Mouse (Mus musculus) embryonic facial prominence, embryonic 12.5 days (tissue): Measurements from ENCODE around the gene Ski. TPM values are rescaled to one million over a fixed set of nuclear protein-coding genes. Genes with fewer than 3 reads are reported as not detected.

Experiments
- ATAC-seq: fragments of 200-750 bp; cut with Nextera tagmentation; 2 replicates; pipeline ENCODE4 v1.8.0; 2017; ENCODE audit not compliant: insufficient number of reproducible peaks, insufficient read depth, low FRiP score, low TSS enrichment
- H3K27ac ChIP-seq: fragments of 300-500 bp; sonication (generic); 2 replicates; pipeline ENCODE4 v1.5.1; 2016; ENCODE audit warnings: mild to moderate bottlenecking
- H3K27me3 ChIP-seq: fragments of 300-500 bp; sonication (generic); 2 replicates; pipeline ENCODE4 v1.6.1; 2016; ENCODE audit warnings: mild to moderate bottlenecking, moderate library complexity
- H3K36me3 ChIP-seq: fragments of 300-500 bp; sonication (generic); 2 replicates; pipeline ENCODE4 v1.6.1; 2016; ENCODE audit warnings: mild to moderate bottlenecking
- H3K4me1 ChIP-seq: fragments of 300-500 bp; sonication (generic); 2 replicates; pipeline ENCODE4 v1.6.1; 2016
- H3K4me2 ChIP-seq: fragments of 300-500 bp; sonication (generic); replicated peaks from 2 replicates; pipeline ENCODE4 v1.6.1; 2016; ENCODE audit warnings: mild to moderate bottlenecking, moderate library complexity
- H3K4me3 ChIP-seq: fragments of 300-500 bp; sonication (generic); 2 replicates; pipeline ENCODE4 v1.5.1; 2016; ENCODE audit warnings: mild to moderate bottlenecking
- H3K9ac ChIP-seq: fragments of 300-500 bp; sonication (generic); 2 replicates; pipeline ENCODE4 v1.6.1; 2016; ENCODE audit warnings: mild to moderate bottlenecking, moderate library complexity
- H3K9me3 ChIP-seq: fragments of 300-500 bp; sonication (generic); 2 replicates; pipeline ENCODE4 v1.6.1; 2016; ENCODE audit warnings: mild to moderate bottlenecking, moderate library complexity
- WGBS: fragments of 180-500 bp; shearing (Covaris S2); methylation state at CpG from one replicate; pipeline ENCODE4 v1.1.7; 2016; 5-methylcytosine and 5-hydroxymethylcytosine counted together
- polyA plus RNA-seq: library from polyadenylated mRNA; unstranded; fragments of >200 nt; fragmentation: Nextera tagmentation; extraction: Ambion mirVana; gene quantifications from 2 replicates; pipeline ENCODE4 v1.2.1, GENCODE M21; 2016

Ski gene
- 16.8 and 17.7 TPM in 2 replicates for polyA plus RNA-seq

GRCm38 (mm10) chr4:155222552-155222840 lies at the start of gene Ski:
Ski (minus strand) TSS chr4:155222592.
- H3K4me1 ChIP-seq, result peaks cover 33% of the 10 kb centered on the region
- no peaks in the 10 kb centered on the region for H3K36me3 ChIP-seq
- H3K9me3 ChIP-seq, result no peaks in the 10 kb centered on the region
- H3K4me3 ChIP-seq, result peak within 1 kb of the TSS; percentile 66
- H3K9ac ChIP-seq, result peak within 1 kb of the TSS; percentile 99
- peak within 1 kb of the TSS; percentile 96 for H3K27ac ChIP-seq
- no peak for ATAC-seq
- peak within 1 kb of the TSS; percentile 92 for H3K4me2 ChIP-seq
- no peaks in the 10 kb centered on the region for H3K27me3 ChIP-seq
- 1% methylated on average over 12 of the region's 63 CpGs for WGBS

- H3K4me3 ChIP-seq, result no peak overlapping the region
- no peaks in the 10 kb centered on the region for H3K36me3 ChIP-seq
- H3K4me2 ChIP-seq, result no peak overlapping the region
- H3K9ac ChIP-seq, result no peak overlapping the region
- H3K4me1 ChIP-seq, result peaks cover 34% of the 10 kb centered on the region; the same call in 1 of the 2 replicates
- WGBS, result 29% methylated on average over 5 of the region's 5 CpGs
- no peak overlapping the region for H3K27ac ChIP-seq
- ATAC-seq, result no peak
- H3K27me3 ChIP-seq, result no peaks in the 10 kb centered on the region
- no peaks in the 10 kb centered on the region for H3K9me3 ChIP-seq
These were observed 46.0 kb upstream of the Ski start for GRCm38 (mm10) chr4:155268382-155268781.

GRCm38 (mm10) chr4:155267639-155268175 lies 45.3 kb upstream of the Ski start:
- Histone ChIP-seq H3K9ac (no peak overlapping the region), H3K27me3 (no peaks in the 10 kb centered on the region), H3K4me3 (no peak overlapping the region), H3K4me1 (peaks cover 34% of the 10 kb centered on the region; the same call in 1 of the 2 replicates), H3K4me2 (no peak overlapping the region), H3K27ac (0 out of 2 replicates have a peak overlapping the region, but pooled peaks have one; percentile 31), H3K36me3 (no peaks in the 10 kb centered on the region), H3K9me3 (no peaks in the 10 kb centered on the region)
- WGBS, result 55% methylated on average over 12 of the region's 12 CpGs
- ATAC-seq, result no peak; the same call in 1 of the 2 replicates

GRCm38 (mm10) chr4:155267047-155267543 lies 44.7 kb upstream of the Ski start:
- Histone ChIP-seq H3K27ac (0 out of 2 replicates have a peak overlapping the region, but pooled peaks have one; percentile 31), H3K36me3 (no peaks in the 10 kb centered on the region), H3K9ac (no peak overlapping the region), H3K27me3 (no peaks in the 10 kb centered on the region), H3K4me3 (no peak overlapping the region), H3K9me3 (no peaks in the 10 kb centered on the region), H3K4me1 (peaks cover 34% of the 10 kb centered on the region; the same call in 1 of the 2 replicates), H3K4me2 (no peak overlapping the region)
- 0 out of 2 replicates have a peak, but pooled peaks have one; percentile 54 for ATAC-seq
- 58% methylated on average over 7 of the region's 7 CpGs for WGBS

- 0 out of 2 replicates have a peak, but pooled peaks cover 4% of the 10 kb centered on the region for H3K9me3 ChIP-seq
- H3K36me3 ChIP-seq, result peaks cover 6% of the 10 kb centered on the region; the same call in 1 of the 2 replicates
- no peak overlapping the region for H3K4me3 ChIP-seq
- WGBS, result 86% methylated on average over 3 of the region's 3 CpGs
- no peak overlapping the region for H3K4me2 ChIP-seq
- no peaks in the 10 kb centered on the region for H3K27me3 ChIP-seq
- ATAC-seq, result no peak
- peaks cover 34% of the 10 kb centered on the region; the same call in 1 of the 2 replicates for H3K4me1 ChIP-seq
- H3K9ac ChIP-seq, result no peak overlapping the region
- no peak overlapping the region for H3K27ac ChIP-seq
These were observed 42.3 kb upstream of the Ski start for GRCm38 (mm10) chr4:155264521-155265321.

- ATAC-seq, result no peak
- no peaks in the 10 kb centered on the region for H3K27me3 ChIP-seq
- peak overlapping the region; percentile 81; the same call in 1 of the 2 replicates for H3K4me2 ChIP-seq
- no peak overlapping the region for H3K9ac ChIP-seq
- no peak overlapping the region for H3K27ac ChIP-seq
- H3K4me3 ChIP-seq, result no peak overlapping the region
- no peaks in the 10 kb centered on the region for H3K9me3 ChIP-seq
- peaks cover 17% of the 10 kb centered on the region for H3K36me3 ChIP-seq
- peaks cover 23% of the 10 kb centered on the region for H3K4me1 ChIP-seq
- 88% methylated on average over 6 of the region's 6 CpGs for WGBS
These were observed 29.9 kb upstream of the Ski start for GRCm38 (mm10) chr4:155252253-155252652.

- H3K4me1 ChIP-seq, result peaks cover 24% of the 10 kb centered on the region
- peak overlapping the region; percentile 70; the same call in 1 of the 2 replicates for H3K9ac ChIP-seq
- WGBS, result 74% methylated on average over 3 of the region's 3 CpGs
- H3K9me3 ChIP-seq, result no peaks in the 10 kb centered on the region
- H3K27ac ChIP-seq, result peak overlapping the region; percentile 96; the same call in 1 of the 2 replicates
- H3K27me3 ChIP-seq, result no peaks in the 10 kb centered on the region
- peak overlapping the region; percentile 52; the same call in 1 of the 2 replicates for H3K4me3 ChIP-seq
- no peak for ATAC-seq
- H3K36me3 ChIP-seq, result peaks cover 9% of the 10 kb centered on the region; the same call in 1 of the 2 replicates
- H3K4me2 ChIP-seq, result peak overlapping the region; percentile 81
These were observed 28.8 kb upstream of the Ski start for GRCm38 (mm10) chr4:155251147-155251546.

- Histone ChIP-seq H3K4me3 (peak overlapping the region; percentile 52), H3K4me2 (peak overlapping the region; percentile 81), H3K36me3 (peaks cover 3% of the 10 kb centered on the region; the same call in 1 of the 2 replicates), H3K4me1 (peaks cover 29% of the 10 kb centered on the region), H3K27me3 (no peaks in the 10 kb centered on the region), H3K9ac (peak overlapping the region; percentile 70), H3K9me3 (no peaks in the 10 kb centered on the region), H3K27ac (peak overlapping the region; percentile 96)
- no peak for ATAC-seq
- 13% methylated on average over 23 of the region's 23 CpGs for WGBS
These were observed 28.1 kb upstream of the Ski start for GRCm38 (mm10) chr4:155250361-155251117.

GRCm38 (mm10) chr4:155249648-155250351 lies 27.4 kb upstream of the Ski start, which contains the start of gene Faap20:
Faap20 (plus strand) TSS chr4:155249802.
- H3K27me3 ChIP-seq, result no peaks in the 10 kb centered on the region
- under 1% methylated on average over 49 of the region's 58 CpGs for WGBS

GRCm38 (mm10) chr4:155249257-155249647 lies 26.9 kb upstream of the Ski start:
- Histone ChIP-seq H3K9ac (peak overlapping the region; percentile 70), H3K4me3 (peak overlapping the region; percentile 52), H3K36me3 (no peaks in the 10 kb centered on the region; the same call in 1 of the 2 replicates), H3K27ac (peak overlapping the region; percentile 96), H3K27me3 (no peaks in the 10 kb centered on the region), H3K4me1 (peaks cover 31% of the 10 kb centered on the region), H3K9me3 (no peaks in the 10 kb centered on the region), H3K4me2 (peak overlapping the region; percentile 81)
- WGBS, result 0% methylated on average over 9 of the region's 9 CpGs
- peak; percentile 54 for ATAC-seq

More at GRCm38 (mm10) chr4:155249648-155250351, 27.4 kb upstream of the Ski start, which contains the start of gene Faap20:
- Histone ChIP-seq H3K4me2 (peak within 1 kb of the TSS; percentile 81), H3K9ac (peak within 1 kb of the TSS; percentile 70), H3K4me3 (peak within 1 kb of the TSS; percentile 52), H3K36me3 (no peaks in the 10 kb centered on the region; the same call in 1 of the 2 replicates), H3K9me3 (no peaks in the 10 kb centered on the region), H3K4me1 (peaks cover 31% of the 10 kb centered on the region), H3K27ac (peak within 1 kb of the TSS; percentile 96)
- peak; percentile 90 for ATAC-seq
